Mouse (Mus musculus): ENCODE data around the gene Trim54. TPM values are rescaled to one million over a fixed set of nuclear protein-coding genes. Genes with fewer than 3 reads are reported as not detected.

Trim54 gene
- polyA plus RNA-seq, 1 experiment from 2014 or later = 0.55 TPM

GRCm38 (mm10) chr5:31164878-31165277 lies 48.4 kb downstream of the Trim54 start:
- no peaks in the 10 kb centered on the region for H3K4me1 ChIP-seq (ENCODE audit: insufficient read depth, low read depth, low read length)
- no peak overlapping the region for H3K4me2 ChIP-seq (replicated peaks; ENCODE audit: low read depth, low read length)
- WGBS = 73% methylated on average over 1 of the region's 1 CpGs
- no peaks in the 10 kb centered on the region for H3K27me3 ChIP-seq (replicated peaks; ENCODE audit: insufficient read depth, low read length)
- peaks cover 44% of the 10 kb centered on the region for H3K36me3 ChIP-seq (ENCODE audit: insufficient read depth, low read length)
- H3K4me3 ChIP-seq (ENCODE audit: low read depth, low read length) = no peak overlapping the region
- TF ChIP-seq CTCF (IDR thresholded peaks at IDR 0.05) = no peak
- no peak for TF ChIP-seq EP300 (IDR thresholded peaks at IDR 0.05)
- DNase-seq (ENCODE audit: low spot score) = no peak
- no peaks in the 10 kb centered on the region for H3K9me3 ChIP-seq (ENCODE audit: low read length)
- H3K27ac ChIP-seq (ENCODE audit: low read length) = no peak overlapping the region
- no peak overlapping the region for H3K9ac ChIP-seq (replicated peaks; ENCODE audit: low read depth)
- no peak for ATAC-seq

- no peak overlapping the region for H3K27ac ChIP-seq (ENCODE audit: low read length)
- H3K9ac ChIP-seq (replicated peaks; ENCODE audit: low read depth) = no peak overlapping the region
- H3K4me2 ChIP-seq (replicated peaks; ENCODE audit: low read depth, low read length) = no peak overlapping the region
- peak; percentile 62 for DNase-seq (ENCODE audit: low spot score)
- no peaks in the 10 kb centered on the region for H3K27me3 ChIP-seq (replicated peaks; ENCODE audit: insufficient read depth, low read length)
- H3K4me3 ChIP-seq (ENCODE audit: low read depth, low read length) = no peak overlapping the region
- TF ChIP-seq CTCF (IDR thresholded peaks at IDR 0.05) (no peak), EP300 (IDR thresholded peaks at IDR 0.05) (no peak)
- no peaks in the 10 kb centered on the region for H3K9me3 ChIP-seq (ENCODE audit: low read length)
- WGBS = 58% methylated on average over 4 of the region's 4 CpGs
- ATAC-seq = peak; percentile 87
- H3K4me1 ChIP-seq (ENCODE audit: insufficient read depth, low read depth, low read length) = no peaks in the 10 kb centered on the region
- peaks cover 52% of the 10 kb centered on the region for H3K36me3 ChIP-seq (ENCODE audit: insufficient read depth, low read length)
Measured at GRCm38 (mm10) chr5:31168630-31169029, 52.1 kb downstream of the Trim54 start.

GRCm38 (mm10) chr5:31179301-31179765 lies 62.8 kb downstream of the Trim54 start:
- H3K27ac ChIP-seq (ENCODE audit: low read length) = peak overlapping the region; percentile 98
- DNase-seq (ENCODE audit: low spot score) = peak; percentile 43
- H3K4me2 ChIP-seq (replicated peaks; ENCODE audit: low read depth, low read length) = peak overlapping the region; percentile 66
- no peaks in the 10 kb centered on the region for H3K36me3 ChIP-seq (ENCODE audit: insufficient read depth, low read length)
- ATAC-seq = peak; percentile 42
- no peaks in the 10 kb centered on the region for H3K27me3 ChIP-seq (replicated peaks; ENCODE audit: insufficient read depth, low read length)
- H3K4me1 ChIP-seq (ENCODE audit: insufficient read depth, low read depth, low read length) = no peaks in the 10 kb centered on the region
- WGBS = under 1% methylated on average over 25 of the region's 25 CpGs
- peak overlapping the region; percentile 80 for H3K4me3 ChIP-seq (ENCODE audit: low read depth, low read length)
- TF ChIP-seq CTCF (IDR thresholded peaks at IDR 0.05) (no peak), EP300 (IDR thresholded peaks at IDR 0.05) (no peak)
- H3K9ac ChIP-seq (replicated peaks; ENCODE audit: low read depth) = peak overlapping the region; percentile 71
- no peaks in the 10 kb centered on the region for H3K9me3 ChIP-seq (ENCODE audit: low read length)

- peak; percentile 31; the same call in 1 of the 2 replicates for TF ChIP-seq CTCF (IDR thresholded peaks at IDR 0.05)
- TF ChIP-seq EP300 (IDR thresholded peaks at IDR 0.05) = peak; percentile 49
- peak within 1 kb of the TSS; percentile 66 for H3K4me2 ChIP-seq (replicated peaks; ENCODE audit: low read depth, low read length)
- no peaks in the 10 kb centered on the region for H3K9me3 ChIP-seq (ENCODE audit: low read length)
- peak within 1 kb of the TSS; percentile 98 for H3K27ac ChIP-seq (ENCODE audit: low read length)
- no peaks in the 10 kb centered on the region for H3K36me3 ChIP-seq (ENCODE audit: insufficient read depth, low read length)
- no peaks in the 10 kb centered on the region for H3K27me3 ChIP-seq (replicated peaks; ENCODE audit: insufficient read depth, low read length)
- H3K4me1 ChIP-seq (ENCODE audit: insufficient read depth, low read depth, low read length) = no peaks in the 10 kb centered on the region
- peak within 1 kb of the TSS; percentile 71 for H3K9ac ChIP-seq (replicated peaks; ENCODE audit: low read depth)
- H3K4me3 ChIP-seq (ENCODE audit: low read depth, low read length) = peak within 1 kb of the TSS; percentile 80
- WGBS = under 1% methylated on average over 59 of the region's 59 CpGs
- peak; percentile 98 for ATAC-seq
- DNase-seq (ENCODE audit: low spot score) = peak; percentile 98
Measured at GRCm38 (mm10) chr5:31179766-31180630, 63.5 kb downstream of the Trim54 start, which contains the start of the genes Gm29609 and Gtf3c2. Gene Gm29609, minus strand, starts transcription at chr5:31179911. Gene Gtf3c2, minus strand, starts transcription at chr5:31180144.

- 92% methylated on average over 9 of the region's 9 CpGs for WGBS
- H3K9me3 ChIP-seq (ENCODE audit: low read length) = no peaks in the 10 kb centered on the region
- no peak overlapping the region for H3K4me2 ChIP-seq (replicated peaks; ENCODE audit: low read depth, low read length)
- no peak overlapping the region for H3K4me3 ChIP-seq (ENCODE audit: low read depth, low read length)
- H3K27ac ChIP-seq (ENCODE audit: low read length) = no peak overlapping the region
- DNase-seq (ENCODE audit: low spot score) (no peak), ATAC-seq (no peak)
- no peaks in the 10 kb centered on the region for H3K4me1 ChIP-seq (ENCODE audit: insufficient read depth, low read depth, low read length)
- no peak overlapping the region for H3K9ac ChIP-seq (replicated peaks; ENCODE audit: low read depth)
- H3K36me3 ChIP-seq (ENCODE audit: insufficient read depth, low read length) = no peaks in the 10 kb centered on the region
- TF ChIP-seq EP300 (IDR thresholded peaks at IDR 0.05) (no peak), CTCF (IDR thresholded peaks at IDR 0.05) (no peak)
- no peaks in the 10 kb centered on the region for H3K27me3 ChIP-seq (replicated peaks; ENCODE audit: insufficient read depth, low read length)
Measured at GRCm38 (mm10) chr5:31181183-31181770, 64.8 kb downstream of the Trim54 start.

- no peaks in the 10 kb centered on the region for H3K27me3 ChIP-seq (replicated peaks; ENCODE audit: insufficient read depth, low read length)
- H3K9ac ChIP-seq (replicated peaks; ENCODE audit: low read depth) = no peak overlapping the region
- H3K4me1 ChIP-seq (ENCODE audit: insufficient read depth, low read depth, low read length) = no peaks in the 10 kb centered on the region
- 41% methylated on average over 4 of the region's 4 CpGs for WGBS
- ATAC-seq (no peak), DNase-seq (ENCODE audit: low spot score) (no peak)
- H3K9me3 ChIP-seq (ENCODE audit: low read length) = no peaks in the 10 kb centered on the region
- peaks cover 9% of the 10 kb centered on the region; the same call in 1 of the 2 replicates for H3K36me3 ChIP-seq (ENCODE audit: insufficient read depth, low read length)
- H3K4me3 ChIP-seq (ENCODE audit: low read depth, low read length) = no peak overlapping the region
- H3K27ac ChIP-seq (ENCODE audit: low read length) = no peak overlapping the region
- H3K4me2 ChIP-seq (replicated peaks; ENCODE audit: low read depth, low read length) = no peak overlapping the region
- TF ChIP-seq CTCF (IDR thresholded peaks at IDR 0.05) (no peak), EP300 (IDR thresholded peaks at IDR 0.05) (no peak)
Measured at GRCm38 (mm10) chr5:31183678-31184077, 67.2 kb downstream of the Trim54 start.

Other genes starting within 250 kb of the Trim54 start
- gene Tmem214, start 248.7 kb upstream of the Trim54 start, polyA plus RNA-seq (2015; fragmentation: Nextera tagmentation; extraction: Ambion mirVana) = 58.2 and 63.8 TPM in 2 replicates
- gene Agbl5, start 228.0 kb upstream of the Trim54 start, polyA plus RNA-seq (2015; fragmentation: Nextera tagmentation; extraction: Ambion mirVana) = 9.9 and 10.2 TPM in 2 replicates
- 340 and 365 TPM in 2 replicates for gene Ost4, start 208.9 kb upstream of the Trim54 start, polyA plus RNA-seq (2015; fragmentation: Nextera tagmentation; extraction: Ambion mirVana)
- 121 and 135 TPM in 2 replicates for gene Emilin1, start 203.3 kb upstream of the Trim54 start, polyA plus RNA-seq (2015; fragmentation: Nextera tagmentation; extraction: Ambion mirVana)
- 43.6 and 48.7 TPM in 2 replicates for gene Khk, start 195.3 kb upstream of the Trim54 start, polyA plus RNA-seq (2015; fragmentation: Nextera tagmentation; extraction: Ambion mirVana)
- 1.8 and 2.3 TPM in 2 replicates for gene Cgref1, start 171.1 kb upstream of the Trim54 start, polyA plus RNA-seq (2015; fragmentation: Nextera tagmentation; extraction: Ambion mirVana)
- 76.5 and 79.7 TPM in 2 replicates for gene Preb, start 156.4 kb upstream of the Trim54 start, polyA plus RNA-seq (2015; fragmentation: Nextera tagmentation; extraction: Ambion mirVana)
- 0.44 and 0.49 TPM in 2 replicates for gene Tcf23, start 148.1 kb upstream of the Trim54 start, polyA plus RNA-seq (2015; fragmentation: Nextera tagmentation; extraction: Ambion mirVana)
- 260 and 289 TPM in 2 replicates for gene Atraid, start 68.4 kb upstream of the Trim54 start, polyA plus RNA-seq (2015; fragmentation: Nextera tagmentation; extraction: Ambion mirVana)
- 3.4 and 3.6 TPM in 2 replicates for gene Slc5a6, start 67.8 kb upstream of the Trim54 start, polyA plus RNA-seq (2015; fragmentation: Nextera tagmentation; extraction: Ambion mirVana)
- 4.1 and 4.2 TPM in 2 replicates for gene Cad, start 61.9 kb upstream of the Trim54 start, polyA plus RNA-seq (2015; fragmentation: Nextera tagmentation; extraction: Ambion mirVana)
- gene Dnajc5g, start 10.4 kb upstream of the Trim54 start, polyA plus RNA-seq (2015; fragmentation: Nextera tagmentation; extraction: Ambion mirVana) = not detected in 2 replicates
- not detected in 2 replicates for gene Slc30a3, start 8.5 kb upstream of the Trim54 start, polyA plus RNA-seq (2015; fragmentation: Nextera tagmentation; extraction: Ambion mirVana)
- not detected in 2 replicates for gene Ucn, start 22.1 kb downstream of the Trim54 start, polyA plus RNA-seq (2015; fragmentation: Nextera tagmentation; extraction: Ambion mirVana)
- 38.2 and 53.6 TPM in 2 replicates for gene Mpv17, start 37.5 kb downstream of the Trim54 start, polyA plus RNA-seq (2015; fragmentation: Nextera tagmentation; extraction: Ambion mirVana)
- gene Gm29609, start 63.2 kb downstream of the Trim54 start, polyA plus RNA-seq (2015; fragmentation: Nextera tagmentation; extraction: Ambion mirVana) = 0.73 TPM in 1 of 2 replicates, not detected in the other
- gene Gtf3c2, start 63.4 kb downstream of the Trim54 start, polyA plus RNA-seq (2015; fragmentation: Nextera tagmentation; extraction: Ambion mirVana) = 24.2 and 26.2 TPM in 2 replicates
- 103 and 106 TPM in 2 replicates for gene Snx17, start 76.5 kb downstream of the Trim54 start, polyA plus RNA-seq (2015; fragmentation: Nextera tagmentation; extraction: Ambion mirVana)
- gene Eif2b4, start 76.7 kb downstream of the Trim54 start, polyA plus RNA-seq (2015; fragmentation: Nextera tagmentation; extraction: Ambion mirVana) = 44.4 and 45.0 TPM in 2 replicates
- 6.6 and 7.4 TPM in 2 replicates for gene Zfp513, start 85.6 kb downstream of the Trim54 start, polyA plus RNA-seq (2015; fragmentation: Nextera tagmentation; extraction: Ambion mirVana)
- 77.6 TPM in 2 replicates for gene Ppm1g, start 104.0 kb downstream of the Trim54 start, polyA plus RNA-seq (2015; fragmentation: Nextera tagmentation; extraction: Ambion mirVana)
- 125 and 131 TPM in 2 replicates for gene Nrbp1, start 124.2 kb downstream of the Trim54 start, polyA plus RNA-seq (2015; fragmentation: Nextera tagmentation; extraction: Ambion mirVana)
- gene Gm9970, start 124.5 kb downstream of the Trim54 start, polyA plus RNA-seq (2015; fragmentation: Nextera tagmentation; extraction: Ambion mirVana) = 0.45 and 0.62 TPM in 2 replicates
- gene Krtcap3, start 135.0 kb downstream of the Trim54 start, polyA plus RNA-seq (2015; fragmentation: Nextera tagmentation; extraction: Ambion mirVana) = 44.5 and 50.4 TPM in 2 replicates
- 24.2 and 25.6 TPM in 2 replicates for gene Ift172, start 174.4 kb downstream of the Trim54 start, polyA plus RNA-seq (2015; fragmentation: Nextera tagmentation; extraction: Ambion mirVana)
- 9.7 and 11.8 TPM in 2 replicates for gene Fndc4, start 179.4 kb downstream of the Trim54 start, polyA plus RNA-seq (2015; fragmentation: Nextera tagmentation; extraction: Ambion mirVana)
- gene Gckr, start 180.7 kb downstream of the Trim54 start, polyA plus RNA-seq (2015; fragmentation: Nextera tagmentation; extraction: Ambion mirVana) = 0.08 TPM in 1 of 2 replicates, not detected in the other